Mouse (Mus musculus) thymus, postnatal 25 days (tissue): ENCODE results near the gene Itk.

Experiments
- DNase-seq: peaks from one replicate; pipeline ENCODE4 v3.0.0; 2022

Itk gene

DNA sequence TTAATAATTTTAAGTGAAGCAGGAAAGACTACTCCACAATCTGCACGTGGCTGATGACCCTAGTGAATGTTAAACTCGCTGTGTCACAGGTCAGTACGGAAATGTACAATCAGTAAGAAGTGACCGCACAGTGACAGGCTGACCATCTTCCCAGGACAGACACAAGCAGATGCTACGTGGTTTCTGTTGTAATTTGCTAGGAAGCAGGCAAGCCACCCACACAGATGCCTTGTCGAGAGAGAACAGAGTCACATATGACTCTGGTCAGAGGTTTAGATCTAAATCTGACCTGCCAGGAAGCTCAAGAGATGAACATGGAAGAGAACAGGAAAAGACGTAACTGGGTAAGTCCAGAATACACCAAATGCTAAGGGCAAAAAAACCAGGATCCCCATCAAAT is 3.6 kb upstream of the Itk start:
- DNase-seq: no peak

- no peak for DNase-seq
Observed at GRCm38 (mm10) chr11:46390621-46391020, 1.3 kb upstream of the Itk start.

- peak; percentile 67 for DNase-seq
Observed at GRCm38 (mm10) chr11:46388438-46388837, 877 bp downstream of the Itk start.

GRCm38 (mm10) chr11:46387061-46387460 is 2.3 kb downstream of the Itk start:
- DNase-seq: no peak

- no peak for DNase-seq
Observed at GRCm38 (mm10) chr11:46386556-46386955, 2.8 kb downstream of the Itk start.

DNA sequence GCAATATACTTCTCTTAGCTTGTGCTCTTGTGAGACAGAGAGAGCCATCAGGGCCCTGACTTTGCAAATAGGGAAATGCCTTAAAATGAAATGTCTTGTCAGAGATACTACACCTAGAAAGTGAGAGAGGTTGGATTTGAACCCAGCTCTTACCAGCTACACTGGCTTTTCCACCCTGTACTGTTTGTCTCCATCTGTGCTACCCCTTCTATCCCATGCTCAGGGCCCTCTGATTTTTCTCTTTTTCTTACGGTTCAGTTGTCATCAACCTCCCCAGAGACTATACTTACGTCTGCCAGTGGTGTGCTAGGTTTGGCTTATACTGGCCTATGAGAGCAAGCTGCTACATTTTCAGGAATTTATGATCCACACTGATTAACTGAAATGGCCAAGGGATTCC is 4.4 kb downstream of the Itk start:
- no peak for DNase-seq

- DNase-seq: no peak
Observed at GRCm38 (mm10) chr11:46382466-46382865, 6.8 kb downstream of the Itk start.

DNA sequence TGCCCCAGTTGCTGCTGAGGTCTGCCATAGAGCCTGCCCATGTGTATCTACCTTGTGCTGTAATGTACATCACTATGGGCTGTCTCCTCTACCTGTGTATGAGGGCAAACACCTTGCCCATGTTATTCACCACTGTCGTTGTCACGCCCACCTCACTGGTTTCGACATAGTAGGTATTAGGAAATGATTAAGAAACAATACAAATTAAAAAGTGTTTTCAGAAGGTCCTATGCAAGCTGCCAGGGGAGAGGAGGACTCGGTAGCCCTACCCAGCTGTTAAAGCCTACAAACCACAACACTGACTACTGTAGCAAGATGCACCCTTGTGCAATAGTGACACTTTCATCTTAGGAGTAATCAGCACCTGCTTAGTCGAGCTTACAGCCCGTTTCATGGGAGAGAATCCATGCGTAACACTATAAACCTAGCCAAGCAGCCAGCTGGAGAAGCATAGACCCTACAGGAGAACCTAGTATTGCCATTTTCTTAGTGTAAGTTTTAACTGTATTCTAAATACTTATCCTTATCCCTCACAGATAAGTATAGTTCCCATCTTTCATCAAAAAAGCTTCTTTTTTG is 9.1 kb downstream of the Itk start:
- DNase-seq: peak; percentile 58

DNA sequence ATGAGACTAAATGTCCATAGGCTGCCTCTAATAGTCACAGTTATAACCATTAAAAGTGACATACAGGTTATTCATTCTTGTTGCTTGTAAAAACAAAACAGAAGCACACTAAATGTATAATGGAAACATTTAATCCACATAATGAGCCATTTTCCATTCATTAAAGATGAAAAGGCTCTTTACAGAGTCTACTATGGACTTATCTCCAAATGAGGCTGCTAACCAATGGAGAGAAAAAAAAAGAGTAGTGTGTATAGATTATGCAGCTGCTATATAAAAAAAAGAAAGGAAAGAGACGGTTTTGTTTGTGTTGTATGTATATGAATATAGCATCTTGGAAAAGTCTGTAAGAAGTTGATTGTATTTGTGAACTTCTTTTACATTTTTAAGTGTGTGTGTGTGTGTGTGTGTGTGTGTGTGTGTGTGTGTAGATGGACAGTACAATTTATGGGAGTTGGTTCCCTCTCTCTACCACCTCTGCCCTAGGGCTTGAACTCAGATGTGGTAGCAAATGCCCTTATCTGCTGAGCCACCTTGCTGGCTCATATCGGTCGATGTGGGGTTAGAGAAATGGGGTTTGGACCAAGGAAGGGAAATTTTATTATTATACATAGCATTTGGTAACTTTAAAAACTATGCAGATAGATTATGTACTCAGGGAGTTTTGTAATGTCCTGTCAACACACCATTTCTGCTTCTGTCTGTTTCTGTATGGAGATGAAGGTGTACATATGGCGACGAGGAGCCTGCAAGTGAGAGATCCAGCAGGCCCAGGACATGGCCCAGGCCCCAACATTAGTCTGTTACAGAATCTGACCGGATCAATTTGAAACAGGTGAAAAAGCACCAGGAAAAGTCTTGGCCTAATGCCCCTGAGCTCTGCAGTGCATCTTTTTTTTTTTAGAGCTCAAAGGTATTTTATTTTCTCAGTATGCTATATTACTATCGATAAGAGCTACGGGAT is 11.2 kb downstream of the Itk start:
- DNase-seq: no peak

DNA sequence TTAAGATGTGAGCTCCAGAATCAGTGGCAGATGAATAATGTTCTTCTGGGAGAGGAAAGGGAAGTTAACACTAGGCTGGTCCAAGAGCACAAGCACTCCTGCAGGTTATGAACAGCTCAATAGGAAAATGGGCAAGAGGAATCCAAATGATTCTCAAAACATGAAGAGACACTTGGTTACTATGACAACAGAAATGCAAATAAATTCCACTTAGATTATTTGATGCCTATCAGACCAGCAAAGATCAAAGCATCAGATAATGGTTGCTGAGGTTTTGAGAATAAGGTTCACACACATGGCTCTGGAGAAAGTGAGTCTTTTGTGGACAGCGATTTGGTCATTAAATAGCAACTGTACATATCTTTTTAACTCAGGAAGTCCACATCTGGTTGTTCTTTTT is 12.0 kb downstream of the Itk start:
- no peak for DNase-seq

DNA sequence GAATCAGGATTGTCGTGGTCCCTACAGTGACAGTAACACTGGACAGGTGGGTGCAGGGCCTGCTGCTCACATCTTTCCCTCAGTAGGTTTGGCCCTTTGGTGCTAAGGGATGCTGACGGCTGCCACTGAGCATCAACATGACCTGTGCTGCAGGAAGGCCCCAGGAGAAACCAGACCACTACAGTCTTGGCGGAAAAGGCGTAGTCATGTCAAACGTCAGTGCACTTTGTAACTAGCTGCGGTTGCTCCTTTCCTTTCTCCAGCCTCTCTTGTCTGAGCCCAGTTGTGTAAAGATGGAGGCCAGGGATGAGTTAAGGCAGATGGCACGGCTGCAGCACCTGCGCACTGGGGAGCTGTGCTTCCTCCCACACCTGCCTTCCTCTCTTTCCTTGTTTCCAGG is 14.3 kb downstream of the Itk start:
- no peak for DNase-seq

DNA sequence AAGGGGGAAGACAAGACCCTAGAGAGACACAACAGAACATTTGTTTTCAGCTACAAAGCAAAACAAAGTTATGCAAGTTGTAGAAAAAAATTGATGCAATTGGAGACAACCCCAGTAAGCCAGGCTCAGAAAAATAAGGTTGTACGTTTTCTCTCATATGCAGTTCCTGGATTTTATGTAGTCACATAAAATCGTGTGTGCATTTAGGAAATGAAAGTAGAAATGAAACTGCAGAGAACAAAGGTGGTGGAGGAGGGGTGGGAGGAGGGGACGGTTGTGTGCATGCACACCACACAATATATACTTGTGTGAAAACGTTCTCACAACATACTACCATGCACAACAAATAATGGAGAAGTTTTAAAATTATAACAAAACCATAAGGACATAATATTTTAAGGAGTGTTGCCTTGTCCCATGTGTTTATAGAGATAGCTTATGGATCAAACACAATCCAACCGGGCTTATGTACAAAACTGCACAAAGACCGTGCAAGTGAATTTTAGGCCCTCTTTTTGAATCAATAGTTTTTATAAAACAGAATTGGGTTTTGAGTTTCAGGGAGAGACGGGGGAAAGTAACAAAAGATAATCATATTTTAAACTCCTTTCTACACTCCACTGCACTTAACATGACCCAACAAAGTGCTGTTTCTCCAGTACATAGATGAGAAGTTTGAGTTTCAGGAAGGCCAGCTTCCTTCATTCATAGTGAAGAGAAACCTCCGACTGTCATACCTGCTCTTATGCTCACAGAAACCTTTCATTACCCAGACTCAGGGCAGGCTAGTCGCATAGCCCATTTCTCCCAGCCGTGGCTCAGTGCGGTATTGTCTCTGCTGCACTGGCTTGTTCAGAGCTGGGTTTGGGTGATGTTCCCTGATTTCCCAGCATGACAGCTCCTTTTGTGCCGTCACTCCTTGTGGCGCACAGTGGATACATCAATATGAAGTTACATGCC is 16.0 kb downstream of the Itk start:
- DNase-seq: no peak

DNA sequence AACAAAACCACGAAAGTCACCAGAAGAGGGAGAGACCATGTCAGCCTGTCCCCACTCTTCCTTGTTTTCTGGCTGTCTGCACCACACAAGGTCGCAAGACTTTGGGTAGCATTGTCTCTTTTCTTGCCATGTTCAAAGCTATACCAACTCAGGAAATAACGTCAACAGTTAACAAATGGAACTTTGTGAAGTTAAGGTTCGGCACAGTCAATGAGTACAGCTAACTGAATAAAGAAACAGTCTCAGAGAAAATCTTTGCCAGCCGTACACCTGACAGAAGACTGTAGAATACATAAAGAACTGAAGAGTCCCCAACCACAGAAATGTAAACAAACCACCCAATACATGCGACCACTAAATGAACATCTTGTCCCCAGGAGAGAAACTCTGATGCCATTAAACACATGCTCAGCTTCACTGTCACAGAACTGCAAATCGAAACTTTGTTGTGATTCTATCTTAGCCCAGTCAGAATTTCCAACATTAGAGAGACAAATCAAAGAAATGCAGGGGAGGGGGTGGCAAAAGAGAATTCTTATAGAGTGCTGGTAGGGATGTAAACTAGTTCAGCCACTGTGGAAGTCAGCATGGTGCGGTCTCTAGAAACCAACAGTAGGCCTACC is 16.9 kb downstream of the Itk start:
- DNase-seq: no peak

DNA sequence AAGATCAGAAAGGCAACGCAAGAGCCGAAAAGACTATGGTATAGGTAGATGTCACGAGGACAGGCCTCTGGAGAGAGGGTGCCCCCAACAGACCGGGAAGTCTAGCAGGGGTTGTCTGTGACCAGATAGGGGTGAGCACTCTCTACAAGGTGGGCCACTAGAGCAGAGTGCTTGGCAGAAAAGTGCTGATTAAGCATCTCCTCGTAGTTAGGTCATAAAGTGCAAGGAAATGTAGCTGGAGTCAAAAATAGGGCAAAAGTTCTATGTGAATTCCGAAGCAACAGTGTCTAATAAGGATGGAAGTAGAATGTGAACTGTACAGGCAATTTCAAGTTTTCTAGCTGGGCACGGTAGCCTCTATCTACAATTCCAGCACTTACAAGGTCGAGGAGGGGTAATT is 18.1 kb downstream of the Itk start:
- DNase-seq: no peak

DNA sequence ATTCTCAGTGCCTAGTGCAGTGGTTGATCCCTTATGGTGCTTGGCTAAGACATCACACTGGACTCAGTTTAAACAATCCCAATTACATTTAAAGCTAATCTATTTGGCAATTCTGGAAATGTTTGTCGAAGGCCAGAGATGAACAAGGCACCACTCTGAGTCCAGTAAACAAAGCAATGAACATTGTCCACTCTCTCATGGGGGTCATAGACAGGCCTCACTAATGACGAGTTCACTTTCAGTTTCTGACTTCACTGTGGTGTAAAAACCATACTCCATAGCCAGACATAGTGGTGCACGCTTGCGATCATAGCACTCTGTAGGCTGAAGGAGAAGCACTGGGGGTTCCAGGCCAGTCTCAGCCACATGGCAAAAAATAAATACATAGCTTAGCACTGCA is 18.9 kb downstream of the Itk start:
- DNase-seq: no peak

DNA sequence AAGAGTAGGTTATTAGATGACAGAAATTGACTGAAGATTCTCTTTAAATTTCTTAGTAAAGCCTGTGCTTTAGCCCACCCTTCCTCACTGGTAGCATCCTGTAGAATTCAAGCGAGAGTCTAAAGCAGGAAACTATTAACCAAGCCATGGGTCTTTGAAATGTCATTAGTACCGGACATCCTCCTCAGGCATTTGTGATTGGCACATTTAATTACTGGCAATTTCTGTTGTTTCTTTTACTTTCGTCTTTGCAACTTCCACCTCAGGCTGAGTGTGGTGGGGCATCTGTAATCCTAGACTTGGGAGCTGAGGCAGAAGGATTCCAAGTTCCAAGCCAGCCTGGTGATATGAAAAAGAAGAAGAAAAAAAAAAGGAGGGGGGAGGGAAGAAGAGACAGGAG is 23.0 kb downstream of the Itk start:
- no peak for DNase-seq

DNA sequence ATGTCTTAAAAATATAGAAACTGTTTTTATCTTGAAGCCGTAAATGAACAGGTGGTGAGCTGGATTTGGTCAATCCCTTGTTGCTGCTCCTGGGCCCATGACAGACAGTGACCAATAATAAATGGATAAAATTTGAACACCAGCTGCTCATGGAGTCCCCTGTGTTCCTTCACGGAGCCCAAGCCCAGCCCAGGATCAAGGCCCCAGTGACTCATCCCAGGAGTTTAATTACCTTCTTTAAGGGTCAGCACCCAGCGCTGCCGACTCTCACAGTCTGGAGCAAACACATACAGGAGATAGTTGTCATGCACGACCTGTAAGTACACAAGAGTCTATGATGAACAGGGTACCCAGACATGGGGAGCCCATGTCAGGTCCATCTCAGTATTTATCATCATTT is 23.6 kb downstream of the Itk start:
- no peak for DNase-seq

DNA sequence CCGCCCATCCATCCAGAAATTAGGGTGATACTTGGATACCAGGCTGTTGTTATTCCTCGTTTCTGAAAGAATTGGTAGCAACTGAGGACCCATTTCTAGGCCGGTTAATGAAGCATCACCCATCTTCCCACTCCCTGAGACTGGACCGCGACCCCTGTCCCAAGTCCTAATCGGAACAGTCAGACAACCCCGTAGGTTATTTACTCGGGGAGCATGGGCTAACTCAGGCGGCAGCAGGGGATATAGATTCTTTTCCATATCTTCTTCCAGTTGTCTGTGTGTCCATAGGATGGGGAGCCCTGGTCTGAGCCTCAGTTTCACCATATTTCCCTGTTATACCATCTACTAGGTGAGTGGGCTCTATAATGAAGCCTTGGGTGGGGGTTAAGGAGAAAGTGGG is 25.5 kb downstream of the Itk start:
- no peak for DNase-seq

DNA sequence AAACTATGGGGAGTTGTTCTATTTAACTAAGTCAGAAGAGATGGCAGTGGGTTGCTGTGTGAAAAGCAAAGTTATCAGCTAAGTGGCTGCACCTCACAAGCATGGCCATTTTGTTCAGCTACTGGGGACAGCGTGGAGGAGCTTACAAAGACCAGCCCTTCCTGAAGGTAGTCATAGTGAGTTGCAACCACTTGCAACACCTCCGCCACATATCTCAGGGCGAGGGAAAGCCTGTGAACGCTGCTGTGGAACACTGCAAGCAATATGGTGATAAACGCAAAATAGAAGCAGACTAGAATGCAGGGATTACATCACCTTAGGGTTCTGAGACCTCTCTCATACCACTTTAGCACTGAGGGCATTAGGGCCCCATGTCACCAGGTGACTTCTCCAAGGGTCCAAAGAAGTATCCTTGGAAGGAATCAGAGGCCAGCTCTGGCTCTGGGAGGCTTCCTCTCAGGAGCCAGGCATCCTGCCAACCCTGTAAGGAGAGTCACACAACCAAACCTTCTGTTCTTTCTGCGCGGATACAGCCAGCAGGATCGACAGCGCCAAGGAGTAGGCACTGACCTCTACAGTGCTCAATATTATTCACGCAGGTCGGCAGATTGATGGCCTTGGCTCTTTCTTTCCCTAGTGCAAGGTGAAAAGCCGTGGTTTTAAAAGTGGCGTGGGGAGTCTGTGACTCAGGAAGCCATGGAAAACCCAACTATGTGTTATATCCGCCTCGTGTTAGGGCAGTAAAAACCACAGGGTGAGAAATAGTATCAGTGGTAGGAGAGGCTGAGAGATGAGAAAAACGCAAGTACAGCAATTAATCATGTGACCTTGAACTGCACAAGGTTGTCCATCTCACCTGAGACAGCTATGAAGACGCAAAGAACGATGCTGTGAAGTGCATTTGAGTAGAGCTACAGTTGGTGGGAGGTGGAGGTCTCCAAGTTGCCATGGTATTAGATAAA is 27.0 kb downstream of the Itk start:
- no peak for DNase-seq

DNA sequence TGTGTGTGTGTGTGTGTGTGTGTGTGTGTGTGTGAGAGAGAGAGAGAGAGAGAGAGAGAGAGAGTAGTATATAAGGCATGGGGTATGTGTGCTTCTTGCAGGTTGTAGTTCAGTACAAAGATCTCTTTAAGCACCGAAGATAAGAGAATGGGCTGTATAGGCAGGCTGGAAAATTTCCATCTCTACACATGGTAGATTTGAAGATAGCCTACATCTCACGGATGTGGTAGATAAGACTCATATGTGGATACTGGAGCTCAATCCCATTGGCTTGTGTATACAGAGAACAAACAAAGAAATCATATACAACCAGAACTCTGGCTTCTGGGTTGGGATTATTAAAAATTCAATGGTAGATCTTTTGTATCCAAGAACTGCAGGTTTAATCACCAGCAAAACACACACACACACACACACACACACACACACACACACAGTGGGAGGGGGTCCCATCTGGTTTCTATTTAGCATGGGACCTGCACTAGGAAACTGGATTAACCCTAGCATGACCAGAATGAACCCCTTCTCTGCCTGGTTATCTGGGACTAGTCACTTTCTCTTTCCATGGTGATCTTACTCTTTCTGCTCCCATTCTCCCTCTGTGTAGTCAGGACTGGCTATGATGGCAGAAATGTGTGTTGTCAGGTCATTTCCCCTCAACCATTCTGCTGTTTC is 28.2 kb downstream of the Itk start:
- no peak for DNase-seq

GRCm38 (mm10) chr11:46358369-46358768 is 30.9 kb downstream of the Itk start:
- DNase-seq: no peak
